Mouse (Mus musculus): ENCODE results near the gene Ndst4.

DNA sequence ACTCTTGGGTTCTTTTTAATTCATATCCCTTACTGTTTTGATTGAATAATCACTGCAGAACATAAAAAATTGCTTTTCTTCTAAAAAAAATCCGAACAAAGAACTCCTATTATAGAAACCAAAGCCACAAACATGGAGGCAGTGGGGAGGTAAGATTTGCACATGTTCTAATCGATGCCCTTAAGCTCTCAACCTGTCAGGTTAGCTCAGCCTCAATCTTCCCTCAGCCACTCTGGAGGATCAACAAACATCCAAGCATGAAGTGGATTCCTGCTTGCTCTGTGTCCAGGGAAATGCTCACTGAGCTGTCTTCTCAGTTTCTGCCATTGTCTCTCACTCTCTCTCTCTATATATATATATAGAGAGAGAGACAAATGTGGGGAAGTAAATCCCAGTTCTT, 283.7 kb downstream of the Ndst4 start:
- TF ChIP-seq CTCF (IDR thresholded peaks at IDR 0.05) (no peak), EP300 (IDR thresholded peaks at IDR 0.05) (no peak)

Data from lung, postnatal 0 days (tissue).